Mouse (Mus musculus): ENCODE measurements around the gene Itga9.

DNA sequence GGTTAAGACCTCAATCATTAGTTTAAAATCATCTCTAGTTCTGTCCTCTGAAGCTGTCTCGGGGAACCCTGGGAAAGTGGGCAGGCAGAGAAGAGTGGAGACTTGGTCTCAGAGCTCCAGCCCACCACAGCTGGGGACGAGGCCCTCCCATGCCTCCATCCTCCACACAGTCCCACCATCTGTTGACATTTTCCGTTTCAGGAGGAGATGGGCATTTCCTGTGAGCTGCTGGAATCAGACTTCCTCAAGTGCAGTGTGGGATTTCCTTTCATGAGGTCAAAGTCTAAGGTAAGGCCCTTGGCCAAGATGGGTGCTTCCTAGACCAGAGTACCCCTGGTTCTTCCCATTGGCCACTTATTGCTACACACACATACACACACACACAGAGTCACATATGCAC lies 226.0 kb downstream of the Itga9 start:
- TF ChIP-seq CTCF (IDR thresholded peaks at IDR 0.05; ENCODE audit: low read depth) (no peak), EP300 (IDR thresholded peaks at IDR 0.05; ENCODE audit: low read depth) (no peak)

Data from liver, postnatal 0 days (tissue).